Mouse (Mus musculus) T-helper 2 cell (primary cell): ENCODE results near the gene Jag1.

Source experiments
- in situ Hi-C: fragments of 300-600 bp; cut with MboI, MseI; formaldehyde crosslinking; loops from one replicate; pipeline ENCODE4 v1.15.1; 2025; ENCODE audit warnings: high pct_unique_total_duplicates

Jag1 gene

GRCm38 (mm10) chr2:137116025-137116674 is at the start of gene Jag1:
Gene Jag1 (minus strand): TSS chr2:137116644.
- in situ Hi-C loops, result no loop called here

- in situ Hi-C loops, result no loop called here
Measured at GRCm38 (mm10) chr2:137156018-137156417, 39.6 kb upstream of the Jag1 start.

GRCm38 (mm10) chr2:137153825-137154224 is 37.4 kb upstream of the Jag1 start:
- in situ Hi-C loops, result no loop called here

- in situ Hi-C loops, result no loop called here
Measured at GRCm38 (mm10) chr2:137153172-137153667, 36.8 kb upstream of the Jag1 start.

DNA sequence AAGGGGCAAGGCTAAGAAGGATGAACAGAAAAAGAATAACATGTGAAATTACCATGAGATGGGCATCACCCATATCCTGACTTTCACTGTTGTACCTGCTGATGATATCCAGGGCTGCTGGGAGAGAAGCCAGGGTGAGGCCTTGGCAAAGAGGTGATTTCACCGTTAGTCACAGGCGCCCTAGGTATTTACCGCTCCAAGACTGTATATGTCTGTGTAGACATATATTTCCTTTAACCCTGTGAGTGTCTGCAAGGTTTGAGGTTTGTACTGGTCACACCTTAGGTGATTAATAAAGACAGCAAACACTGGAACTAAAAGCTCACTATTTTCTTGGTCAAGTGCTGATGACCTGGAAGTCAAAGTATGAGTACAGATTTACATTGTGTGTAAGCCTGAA is 34.5 kb upstream of the Jag1 start:
- in situ Hi-C loops, result no loop called here

GRCm38 (mm10) chr2:137146938-137147666 is 30.7 kb upstream of the Jag1 start:
- in situ Hi-C loops, result no loop called here

DNA sequence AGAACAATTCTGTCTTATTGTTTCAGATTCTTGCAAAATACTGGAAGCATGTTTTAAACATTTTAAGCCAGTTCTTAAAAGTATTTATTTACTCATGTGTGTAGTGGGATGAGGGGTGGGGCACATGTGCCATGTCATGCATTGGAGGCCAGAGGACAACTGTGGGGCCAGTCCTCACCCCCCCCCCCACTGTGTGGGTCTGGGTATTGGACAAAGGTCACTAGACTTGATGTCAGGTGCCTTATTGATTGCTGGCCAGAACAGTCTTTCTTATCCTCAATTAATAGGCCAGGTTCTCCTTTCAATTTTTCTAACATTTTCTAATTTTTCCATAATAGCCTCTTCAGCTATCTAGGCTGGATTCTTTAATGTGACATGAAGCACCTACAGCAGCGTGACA is 21.6 kb upstream of the Jag1 start:
- in situ Hi-C loops, result no loop called here

DNA sequence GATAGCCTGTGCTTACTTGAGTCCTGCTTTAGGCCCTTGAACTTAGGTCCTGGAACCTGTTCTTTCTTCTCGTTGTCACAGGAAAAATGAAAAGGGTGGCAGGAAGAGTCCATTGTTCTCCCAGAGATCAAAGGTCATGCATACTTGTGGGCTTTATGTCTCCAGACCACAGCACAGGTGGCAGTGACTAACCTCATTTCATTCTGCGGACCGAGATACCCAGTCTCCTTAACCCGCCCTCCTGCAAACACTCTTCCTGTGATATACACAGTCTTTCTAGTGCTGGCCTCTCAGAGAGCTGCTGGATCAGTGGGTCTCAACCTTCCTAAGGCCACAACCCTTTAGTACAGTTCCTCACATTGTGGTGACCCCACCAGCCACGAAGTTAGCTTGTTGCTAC is 17.6 kb upstream of the Jag1 start:
- in situ Hi-C loops, result no loop called here

- in situ Hi-C loops, result no loop called here
Measured at GRCm38 (mm10) chr2:137124861-137125260, 8.4 kb upstream of the Jag1 start.

GRCm38 (mm10) chr2:137117321-137117690 is 862 bp upstream of the Jag1 start:
- in situ Hi-C loops, result no loop called here

DNA sequence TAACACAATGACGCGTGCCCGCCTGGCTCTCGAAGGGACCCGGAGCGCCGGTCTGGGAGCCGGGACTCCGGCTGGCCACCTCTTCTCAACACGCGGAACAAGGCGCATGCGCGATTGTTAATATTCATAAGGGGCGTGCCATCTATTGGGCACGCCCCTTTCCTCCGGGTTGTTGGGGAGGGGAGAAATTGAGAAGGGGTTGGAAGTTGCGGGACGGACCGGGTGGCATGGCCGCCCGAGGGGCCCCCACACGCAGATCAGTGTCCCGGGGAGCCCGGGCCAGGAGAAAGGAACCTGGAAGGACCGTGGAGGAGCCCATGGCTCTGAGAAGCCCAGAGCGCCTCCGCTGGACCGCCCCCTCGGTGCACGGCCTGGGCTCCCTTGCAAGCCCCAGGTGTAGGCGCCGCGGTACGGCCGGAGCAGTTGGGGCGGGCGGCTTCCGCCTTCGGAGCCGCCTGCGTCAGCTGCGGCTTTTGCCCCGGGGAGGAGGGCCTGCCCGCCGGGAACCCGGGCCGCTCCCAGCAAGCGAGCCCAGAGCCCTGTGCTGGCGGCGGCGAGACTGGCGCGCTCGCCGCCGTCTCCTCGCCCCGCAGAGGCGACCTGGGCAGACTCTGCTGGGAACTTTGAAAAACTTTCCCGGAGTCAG is 354 bp upstream of the Jag1 start:
- in situ Hi-C loops, result no loop called here

DNA sequence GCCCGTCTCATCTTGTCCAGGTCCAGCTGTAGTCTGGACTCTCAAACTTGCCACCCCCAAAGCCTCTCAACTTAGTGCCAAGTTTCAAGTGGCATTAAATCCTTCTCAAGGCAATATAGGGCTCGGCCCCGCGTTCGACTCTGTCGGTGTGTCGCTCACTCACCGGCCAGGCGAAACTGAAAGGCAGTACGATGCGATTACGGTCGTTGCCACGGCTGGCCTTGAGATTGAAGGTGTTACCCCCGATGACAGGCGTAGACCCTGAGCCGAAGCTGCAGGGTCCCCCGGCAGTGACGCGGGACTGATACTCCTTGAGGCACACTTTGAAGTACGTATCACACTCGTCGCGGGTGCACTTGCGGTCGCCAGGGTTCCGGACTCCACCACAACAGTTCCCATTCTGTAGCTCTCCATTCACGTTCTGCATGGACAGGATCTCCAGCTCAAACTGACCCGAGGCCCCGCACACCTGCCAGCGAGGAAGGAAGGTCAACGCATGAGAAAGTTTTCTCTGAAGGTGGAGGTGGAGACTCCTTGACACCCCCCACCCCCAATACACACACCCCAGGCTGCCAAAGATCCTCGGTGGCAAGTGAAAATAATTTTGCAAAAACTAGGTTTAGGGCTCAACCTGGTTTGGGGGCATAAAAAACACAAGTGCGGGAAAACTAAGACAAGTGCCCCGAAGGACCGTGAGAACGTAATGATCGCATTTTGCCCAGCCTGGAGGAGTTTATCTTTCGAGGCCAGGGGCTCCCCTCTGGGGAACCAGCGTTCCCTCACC is 1.0 kb downstream of the Jag1 start:
- in situ Hi-C loops, result no loop called here

- in situ Hi-C loops, result no loop called here
Measured at GRCm38 (mm10) chr2:137114248-137115096, 2.0 kb downstream of the Jag1 start.

- in situ Hi-C loops, result no loop called here
Measured at GRCm38 (mm10) chr2:137113288-137114061, 3.0 kb downstream of the Jag1 start.

DNA sequence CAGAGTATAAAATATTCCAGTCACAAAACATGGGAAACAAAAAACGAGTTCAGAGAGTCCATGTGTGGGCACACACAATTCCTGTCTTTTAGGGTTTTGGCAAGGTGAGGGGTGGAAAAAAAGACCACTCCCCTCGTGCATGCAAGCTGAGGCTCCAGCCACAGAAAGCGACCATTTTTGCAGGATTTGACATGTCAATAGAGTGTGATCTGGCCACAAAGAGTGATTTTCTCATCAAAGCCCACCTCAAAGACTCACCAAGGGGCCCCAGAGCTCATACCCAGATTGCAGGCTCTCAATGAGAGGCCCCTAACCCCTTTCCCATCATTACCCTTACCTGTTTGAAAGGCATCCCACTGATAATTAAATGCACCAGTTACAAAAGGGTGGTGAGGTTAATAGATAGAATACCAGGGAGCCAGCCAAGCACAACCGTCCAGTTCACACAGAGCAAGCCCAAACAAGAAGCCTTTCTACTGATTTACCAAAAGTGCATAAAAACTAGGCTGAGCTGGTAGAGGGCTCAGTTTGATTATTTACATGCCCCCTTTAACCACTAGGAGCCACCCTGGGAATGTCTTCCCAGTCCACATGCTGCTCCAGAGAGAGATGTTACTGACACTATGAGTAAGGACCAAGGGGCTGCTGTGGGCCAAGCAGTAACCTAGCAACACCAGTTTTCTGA is 6.1 kb downstream of the Jag1 start:
- in situ Hi-C loops, result no loop called here

- in situ Hi-C loops, result no loop called here
Measured at GRCm38 (mm10) chr2:137109321-137110213, 6.9 kb downstream of the Jag1 start.

DNA sequence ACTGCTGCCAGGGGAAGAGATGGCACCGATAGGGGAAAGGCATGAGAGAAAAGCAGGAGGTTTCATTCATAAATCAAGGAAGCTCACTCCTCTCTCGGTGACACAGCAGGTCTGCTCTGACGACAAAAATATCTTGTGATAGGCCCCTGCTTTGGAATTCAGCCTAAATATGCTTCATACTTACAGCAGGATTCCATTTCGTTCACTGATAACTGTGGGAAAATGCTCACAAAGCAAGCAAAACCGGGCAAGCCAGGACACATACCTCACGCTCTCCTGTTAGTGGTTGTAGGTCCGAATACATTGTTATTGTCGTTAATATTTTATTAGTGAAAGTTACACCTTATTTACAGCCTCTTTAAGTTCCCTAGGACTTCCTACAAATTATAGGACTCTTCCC is 8.5 kb downstream of the Jag1 start:
- in situ Hi-C loops, result no loop called here

- in situ Hi-C loops, result no loop called here
Measured at GRCm38 (mm10) chr2:137107203-137107602, 9.2 kb downstream of the Jag1 start.

GRCm38 (mm10) chr2:137101074-137101473 is 15.4 kb downstream of the Jag1 start:
- in situ Hi-C loops, result no loop called here
